Mouse (Mus musculus): ENCODE data around the gene Zdhhc19.

GRCm38 (mm10) chr16:32608344-32608711 lies 112.3 kb downstream of the Zdhhc19 start:
- no peak for TF ChIP-seq CTCF (conservative IDR thresholded peaks at IDR 0.05; ENCODE audit: low read length)
- no peak for TF ChIP-seq NANOG (IDR thresholded peaks at IDR 0.05; ENCODE audit: borderline replicate concordance, low read length)
- TF ChIP-seq POU5F1 (IDR thresholded peaks at IDR 0.05; ENCODE audit: borderline replicate concordance, low read length), result no peak
